Mouse (Mus musculus) liver, adult 2 months (tissue): ENCODE results near the gene Ptpn7.

Experiments used
- CTCF ChIP-seq: fragments of 200-500 bp; IDR thresholded peaks from 2 replicates; pipeline ENCODE4 v1.5.1; 2011; ENCODE audit warnings: low read depth, low read length, control low read depth
- POLR2A ChIP-seq: fragments of 200-500 bp; IDR thresholded peaks from 2 replicates; pipeline ENCODE4 v1.6.1; 2011; ENCODE audit warnings: low read length, control low read depth; ENCODE audit not compliant: insufficient read depth; ENCODE audit errors: extremely low read depth

- TF ChIP-seq POLR2A (no peak), CTCF (no peak)
Observed at GRCm38 (mm10) chr1:135148476-135148875, 16.0 kb downstream of the Ptpn7 start.
